Mouse (Mus musculus) lung, adult 2 months (tissue): Measurements from ENCODE around the gene Hnrnpul1. TPM values are rescaled to one million over a fixed set of nuclear protein-coding genes. Genes with fewer than 3 reads are reported as not detected.
A peak's percentile ranks its signal among the peaks of the same experiment; 100 is the strongest.

Experiments
- DNase-seq: peaks from one replicate; pipeline ENCODE4 v3.0.0; 2022
- H3K4me1 ChIP-seq: fragments of 200-500 bp; 2 replicates; pipeline ENCODE4 v1.6.1; 2011; ENCODE audit warnings: low read length; ENCODE audit not compliant: control insufficient read depth, insufficient read depth
- H3K4me3 ChIP-seq: fragments of 200-500 bp; replicated peaks from 2 replicates; pipeline ENCODE3; 2011; ENCODE audit warnings: low read depth, mild to moderate bottlenecking, control low read depth, low read length; ENCODE audit errors: extremely low read depth
- CTCF ChIP-seq: fragments of 200-500 bp; IDR thresholded peaks from 2 replicates; pipeline ENCODE4 v1.5.1; 2011; ENCODE audit warnings: mild to moderate bottlenecking, low read length, control low read depth; ENCODE audit not compliant: insufficient read depth
- POLR2A ChIP-seq: fragments of 200-500 bp; IDR thresholded peaks from 2 replicates; pipeline ENCODE4 v1.6.1; 2011; ENCODE audit warnings: low read depth, mild to moderate bottlenecking, control low read depth, low read length, borderline replicate concordance; ENCODE audit errors: extremely low read depth
- whole genome bisulfite sequencing: fragments of 180-500 bp; shearing (Covaris S2); methylation state at CpG from one replicate; pipeline ENCODE4 v1.1.7; 2018; 5-methylcytosine and 5-hydroxymethylcytosine counted together
- polyA plus RNA-seq: library from polyadenylated mRNA; depleted of rRNA; stranded (reverse); fragments of >200 nt; gene quantifications from 2 replicates; pipeline ENCODE4 v1.2.3, GENCODE M21; 2012

The Hnrnpul1 gene
- polyA plus RNA-seq, 1 experiment = 49.9 TPM

GRCm38 (mm10) chr7:25703793-25704494, 50.6 kb downstream of the Hnrnpul1 start:
- Histone ChIP-seq H3K4me1 (peaks cover 18% of the 10 kb centered on the region), H3K4me3 (no peak overlapping the region)
- 62% methylated on average over 10 of the region's 10 CpGs for WGBS
- TF ChIP-seq CTCF = no peak
- no peak for TF ChIP-seq POLR2A
- no peak for DNase-seq

GRCm38 (mm10) chr7:25702350-25702749, 52.2 kb downstream of the Hnrnpul1 start:
- TF ChIP-seq POLR2A = no peak
- no peak for TF ChIP-seq CTCF
- H3K4me3 ChIP-seq = no peak overlapping the region
- DNase-seq = no peak
- WGBS = 99% methylated on average over 2 of the region's 2 CpGs
- peaks cover 11% of the 10 kb centered on the region for H3K4me1 ChIP-seq

- no peak for DNase-seq
- peak; percentile 44; the same call in 1 of the 2 replicates for TF ChIP-seq CTCF
- TF ChIP-seq POLR2A = no peak
- no peak overlapping the region for H3K4me3 ChIP-seq
- WGBS = 77% methylated on average over 12 of the region's 12 CpGs
- H3K4me1 ChIP-seq = no peaks in the 10 kb centered on the region
These were observed 53.8 kb downstream of the Hnrnpul1 start for GRCm38 (mm10) chr7:25700732-25701131.

- Histone ChIP-seq H3K4me3 (no peak overlapping the region), H3K4me1 (no peaks in the 10 kb centered on the region)
- DNase-seq = no peak
- TF ChIP-seq CTCF (no peak), POLR2A (no peak)
- 69% methylated on average over 13 of the region's 13 CpGs for WGBS
These were observed 54.7 kb downstream of the Hnrnpul1 start for GRCm38 (mm10) chr7:25699851-25700250.

- TF ChIP-seq POLR2A (no peak), CTCF (no peak)
- H3K4me3 ChIP-seq = no peak overlapping the region
- H3K4me1 ChIP-seq = no peaks in the 10 kb centered on the region; the same call in 1 of the 2 replicates
- no peak for DNase-seq
- WGBS = 71% methylated on average over 8 of the region's 8 CpGs
These were observed 60.5 kb downstream of the Hnrnpul1 start for GRCm38 (mm10) chr7:25694104-25694503.

GRCm38 (mm10) chr7:25690051-25690450, 64.5 kb downstream of the Hnrnpul1 start:
- Histone ChIP-seq H3K4me1 (peaks cover 4% of the 10 kb centered on the region), H3K4me3 (no peak overlapping the region)
- WGBS = 53% methylated on average over 5 of the region's 5 CpGs
- TF ChIP-seq CTCF = no peak
- no peak for TF ChIP-seq POLR2A
- no peak for DNase-seq

- 13% methylated on average over 12 of the region's 12 CpGs for WGBS
- Histone ChIP-seq H3K4me1 (peaks cover 4% of the 10 kb centered on the region), H3K4me3 (peak overlapping the region; percentile 78)
- no peak for TF ChIP-seq CTCF
- TF ChIP-seq POLR2A = no peak
- DNase-seq = no peak
These were observed 64.9 kb downstream of the Hnrnpul1 start for GRCm38 (mm10) chr7:25689603-25690021.

GRCm38 (mm10) chr7:25688810-25689586, 65.6 kb downstream of the Hnrnpul1 start:
- TF ChIP-seq POLR2A = no peak
- no peak for TF ChIP-seq CTCF
- H3K4me1 ChIP-seq = peaks cover 4% of the 10 kb centered on the region
- peak; percentile 73 for DNase-seq
- WGBS = under 1% methylated on average over 52 of the region's 52 CpGs
- peak overlapping the region; percentile 78 for H3K4me3 ChIP-seq

GRCm38 (mm10) chr7:25687811-25688401, 66.7 kb downstream of the Hnrnpul1 start:
- Histone ChIP-seq H3K4me3 (peak overlapping the region; percentile 78), H3K4me1 (peaks cover 4% of the 10 kb centered on the region)
- TF ChIP-seq CTCF = no peak
- no peak for TF ChIP-seq POLR2A
- under 1% methylated on average over 47 of the region's 47 CpGs for WGBS
- peak; percentile 69 for DNase-seq

- 1% methylated on average over 58 of the region's 69 CpGs for WGBS
- H3K4me3 ChIP-seq = peak within 1 kb of the TSS; percentile 78
- TF ChIP-seq POLR2A (peak; percentile 50; the same call in 1 of the 2 replicates), CTCF (peak; percentile 44; the same call in 1 of the 2 replicates)
- DNase-seq = peak; percentile 83
- peaks cover 4% of the 10 kb centered on the region for H3K4me1 ChIP-seq
These were observed 67.7 kb downstream of the Hnrnpul1 start, which contains the start of gene Tgfb1 for GRCm38 (mm10) chr7:25686680-25687531. Gene Tgfb1, plus strand, starts transcription at chr7:25687002.
